Mouse (Mus musculus) liver, postnatal 0 days (tissue): Measurements from ENCODE around the gene Ubap1. TPM values are rescaled to one million over a fixed set of nuclear protein-coding genes. Genes with fewer than 3 reads are reported as not detected.

Source experiments
- ATAC-seq: fragments of 200-750 bp; cut with Nextera tagmentation; 2 replicates; pipeline ENCODE4 v1.8.0; 2017; ENCODE audit warnings: mild to moderate bottlenecking, moderate library complexity
- DNase-seq: peaks from one replicate; pipeline ENCODE4 v3.0.0-alpha.2; 2016
- H3K27ac ChIP-seq: fragments of 300-500 bp; sonication (generic); 2 replicates; pipeline ENCODE4 v1.5.1; 2014; ENCODE audit warnings: antibody characterized with exemption, moderate library complexity, mild to moderate bottlenecking, low read depth
- H3K27me3 ChIP-seq: fragments of 300-500 bp; sonication (generic); 2 replicates; pipeline ENCODE4 v1.6.1; 2014; ENCODE audit warnings: low read length, control low read depth, mixed read lengths; ENCODE audit not compliant: insufficient read depth
- H3K36me3 ChIP-seq: fragments of 300-500 bp; sonication (generic); replicated peaks from 2 replicates; pipeline ENCODE4 v1.6.1; 2014; ENCODE audit warnings: mild to moderate bottlenecking, control low read depth, low read length, moderate library complexity, mixed read lengths; ENCODE audit not compliant: insufficient read depth
- H3K4me1 ChIP-seq: fragments of 300-500 bp; sonication (generic); 2 replicates; pipeline ENCODE4 v1.6.1; 2014; ENCODE audit warnings: antibody characterized with exemption, mild to moderate bottlenecking, control low read depth; ENCODE audit not compliant: insufficient read depth
- H3K4me2 ChIP-seq: fragments of 300-500 bp; sonication (generic); 2 replicates; pipeline ENCODE4 v1.6.1; 2014; ENCODE audit warnings: low read depth, mild to moderate bottlenecking, low read length, moderate library complexity, mixed read lengths
- H3K4me3 ChIP-seq: fragments of 300-500 bp; sonication (generic); 2 replicates; pipeline ENCODE4 v1.5.1; 2014; ENCODE audit warnings: low read depth, low read length
- H3K9ac ChIP-seq: fragments of 300-500 bp; sonication (generic); replicated peaks from 2 replicates; pipeline ENCODE4 v1.6.1; 2014; ENCODE audit warnings: mild to moderate bottlenecking, moderate library complexity
- H3K9me3 ChIP-seq: fragments of 300-500 bp; sonication (generic); 2 replicates; pipeline ENCODE4 v1.6.1; 2016; ENCODE audit warnings: mild to moderate bottlenecking, control low read depth, low read length, mixed read lengths
- CTCF ChIP-seq: sonication (generic); IDR thresholded peaks from 2 replicates; pipeline ENCODE4 v1.5.1; 2016; ENCODE audit warnings: antibody characterized with exemption, low read depth
- EP300 ChIP-seq: IDR thresholded peaks from 2 replicates; pipeline ENCODE4 v1.6.1; 2016; ENCODE audit warnings: antibody characterized with exemption, low read depth, mild to moderate bottlenecking
- WGBS: fragments of 180-500 bp; shearing (Covaris S2); extraction: QIAGEN DNeasy Blood & Tissue Kit; methylation state at CpG from one replicate; pipeline ENCODE4 v1.1.7; 2014; ENCODE audit not compliant: insufficient replicate concordance; 5-methylcytosine and 5-hydroxymethylcytosine counted together
- polyA plus RNA-seq: library from polyadenylated mRNA; unstranded; fragments of >200 nt; fragmentation: Nextera tagmentation; extraction: Ambion mirVana; gene quantifications from 2 replicates; pipeline ENCODE4 v1.2.1, GENCODE M21; 2015

The Ubap1 gene
- polyA plus RNA-seq, 1 experiment from 2014 or later = 25.6 TPM

DNA sequence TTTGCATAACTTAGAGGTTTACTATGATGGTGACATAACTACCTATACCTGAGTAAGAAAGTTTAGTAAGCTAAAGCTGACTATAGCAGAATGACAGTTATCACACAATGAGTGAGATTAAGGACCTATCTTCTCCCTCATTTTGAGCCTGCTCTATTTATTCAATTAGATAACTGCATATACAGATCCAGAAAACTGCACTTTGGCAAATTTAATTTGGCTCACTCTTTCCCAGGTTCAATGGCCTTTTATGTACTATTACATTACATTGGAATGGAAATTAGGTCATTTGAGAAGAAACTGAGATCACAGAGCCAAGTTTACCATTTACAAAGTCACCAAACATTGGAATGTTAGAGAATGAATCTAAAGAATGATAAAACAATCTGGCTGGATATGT lies 68.2 kb downstream of the Ubap1 start:
- Histone ChIP-seq H3K4me1 (no peaks in the 10 kb centered on the region), H3K36me3 (no peaks in the 10 kb centered on the region; the same call in 1 of the 2 replicates), H3K27me3 (no peaks in the 10 kb centered on the region), H3K9ac (no peak overlapping the region), H3K9me3 (no peaks in the 10 kb centered on the region), H3K4me2 (no peak overlapping the region), H3K27ac (no peak overlapping the region), H3K4me3 (no peak overlapping the region)
- ATAC-seq (no peak), DNase-seq (no peak)
- TF ChIP-seq EP300 (no peak), CTCF (no peak)

GRCm38 (mm10) chr4:41438931-41439330 lies 90.1 kb downstream of the Ubap1 start:
- 84% methylated on average over 5 of the region's 5 CpGs for WGBS
- no peaks in the 10 kb centered on the region for H3K9me3 ChIP-seq
- no peak overlapping the region for H3K4me2 ChIP-seq
- no peak overlapping the region for H3K4me3 ChIP-seq
- H3K27me3 ChIP-seq = no peaks in the 10 kb centered on the region
- no peaks in the 10 kb centered on the region for H3K4me1 ChIP-seq
- ATAC-seq (no peak), DNase-seq (no peak)
- TF ChIP-seq CTCF (no peak), EP300 (no peak)
- H3K36me3 ChIP-seq = no peaks in the 10 kb centered on the region; the same call in 1 of the 2 replicates
- no peak overlapping the region for H3K27ac ChIP-seq
- no peak overlapping the region for H3K9ac ChIP-seq

Other genes starting within 250 kb of the Ubap1 start
- gene Nol6, start 224.5 kb upstream of the Ubap1 start, polyA plus RNA-seq = 4.3 and 4.7 TPM in 2 replicates
- gene Ube2r2, start 213.3 kb upstream of the Ubap1 start, polyA plus RNA-seq = 39.4 and 43.9 TPM in 2 replicates
- 8.3 and 10.8 TPM in 2 replicates for gene Ubap2, start 73.9 kb upstream of the Ubap1 start, polyA plus RNA-seq
- gene Dcaf12, start 34.1 kb upstream of the Ubap1 start, polyA plus RNA-seq = 35.8 and 39.6 TPM in 2 replicates
- 2.4 and 2.5 TPM in 2 replicates for gene Kif24, start 115.9 kb downstream of the Ubap1 start, polyA plus RNA-seq
- 13.6 and 14.4 TPM in 2 replicates for gene Nudt2, start 116.2 kb downstream of the Ubap1 start, polyA plus RNA-seq
- gene AI464131, start 154.1 kb downstream of the Ubap1 start, polyA plus RNA-seq = 1.8 and 2.0 TPM in 2 replicates
- not detected in 2 replicates for gene 1110017D15Rik, start 168.3 kb downstream of the Ubap1 start, polyA plus RNA-seq
- gene Fam219a, start 220.5 kb downstream of the Ubap1 start, polyA plus RNA-seq = 0.77 and 1.0 TPM in 2 replicates
- gene Dnaic1, start 220.8 kb downstream of the Ubap1 start, polyA plus RNA-seq = 10.6 and 14.2 TPM in 2 replicates